Comparison of ENCODE assay signal across 8 mouse cellular contexts in the genomic region with DNA sequence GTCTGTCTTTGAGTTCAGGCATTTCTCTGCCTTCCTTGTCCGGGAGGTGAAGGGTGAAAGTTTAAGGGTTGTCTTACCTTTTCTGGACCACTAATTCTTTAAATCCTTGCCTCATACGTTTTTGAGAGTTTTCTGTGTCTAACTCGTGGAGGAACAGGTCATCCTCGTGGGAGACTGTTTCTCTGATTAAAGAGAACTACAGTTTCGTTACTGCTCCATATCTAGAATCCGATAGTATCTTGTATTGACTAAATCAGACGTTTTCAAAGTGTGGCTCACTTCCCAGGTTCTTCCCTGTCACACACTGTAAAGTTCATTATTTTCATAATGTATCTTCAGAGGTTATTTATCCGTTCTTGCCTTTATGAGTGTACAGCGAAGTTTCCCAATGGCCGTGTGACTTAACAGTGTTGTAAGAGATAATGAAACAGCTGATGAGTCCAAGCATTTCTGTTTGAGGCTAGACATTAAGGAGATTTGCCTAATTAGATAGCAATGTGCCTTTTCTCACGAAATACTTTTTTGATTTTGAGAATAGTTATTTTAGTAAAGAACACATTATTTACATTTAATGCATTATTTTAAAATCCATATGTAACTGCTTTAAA. TPM values are rescaled to one million over a fixed set of nuclear protein-coding genes. Genes with fewer than 3 reads are reported as not detected.
DNase-seq lines count a peak whose midpoint lies in the region; ATAC-seq and TF ChIP-seq lines count a peak whose summit lies in the region.

No protein-coding gene starts in this region.

- WGBS in forebrain, postnatal 0 days: 5% methylated on average over 11 of the region's 11 CpGs
- 1% methylated on average over 11 of the region's 11 CpGs for WGBS in liver, embryonic 14.5 days (ENCODE audit: insufficient replicate concordance)

- H3K4me1 ChIP-seq in ES-Bruce4 (ENCODE audit: control insufficient read depth, insufficient read depth, low read length): no peaks in the 10 kb centered on the region
- no peaks in the 10 kb centered on the region for H3K4me1 ChIP-seq in forebrain, postnatal 0 days (ENCODE audit: insufficient read depth)
- 0 out of 4 replicates have a peak, but pooled peaks cover 0 to 3% of the 10 kb centered on the region in 2 experiments for H3K4me1 ChIP-seq in liver, embryonic 14.5 days (replicated peaks; ENCODE audit: control insufficient read depth in 2 of 2, insufficient read depth in 2 of 2, low read length in 1 of 2)

- no peaks in the 10 kb centered on the region for H3K27me3 ChIP-seq in ES-Bruce4 (ENCODE audit: control insufficient read depth, insufficient read depth, low read length, poor library complexity, severe bottlenecking)
- H3K27me3 ChIP-seq in forebrain, postnatal 0 days (ENCODE audit: insufficient read depth, low read length): no peaks in the 10 kb centered on the region
- no peaks in the 10 kb centered on the region for H3K27me3 ChIP-seq in liver, embryonic 14.5 days (ENCODE audit: control insufficient read depth, insufficient read depth, low read length)
- no peaks in the 10 kb centered on the region for H3K27me3 ChIP-seq in splenic B cell, adult 2 months (ENCODE audit: control insufficient read depth, insufficient read depth, low read length, poor library complexity, severe bottlenecking)

- peak overlapping the region; percentile 80 for H3K4me2 ChIP-seq in forebrain, postnatal 0 days (ENCODE audit: low read depth)
- H3K4me2 ChIP-seq in liver, embryonic 14.5 days (ENCODE audit: low read depth): peak overlapping the region; percentile 76

- H3K36me3 ChIP-seq in ES-Bruce4 (ENCODE audit: control insufficient read depth, insufficient read depth, low read length, poor library complexity, severe bottlenecking): peaks cover 4% of the 10 kb centered on the region; the same call in 1 of the 2 replicates
- H3K36me3 ChIP-seq in forebrain, postnatal 0 days (ENCODE audit: insufficient read depth): no peaks in the 10 kb centered on the region
- H3K36me3 ChIP-seq in liver, embryonic 14.5 days (replicated peaks; ENCODE audit: control insufficient read depth, insufficient read depth, low read depth): no peaks in the 10 kb centered on the region
- no peaks in the 10 kb centered on the region for H3K36me3 ChIP-seq in splenic B cell, adult 2 months (ENCODE audit: control insufficient read depth, insufficient read depth, low read length, poor library complexity, severe bottlenecking)

- peak overlapping the region; percentile 12; the same call in 1 of the 2 replicates for H3K4me3 ChIP-seq in ES-Bruce4 (ENCODE audit: low read depth, low read length)
- peak overlapping the region; percentile 94 for H3K4me3 ChIP-seq in forebrain, postnatal 0 days (ENCODE audit: low read depth, low read length)
- peak overlapping the region; percentile 70 to 79 for H3K4me3 ChIP-seq in liver, embryonic 14.5 days (ENCODE audit: insufficient read depth in 1 of 2, low read depth in 2 of 2, low read length in 2 of 2)

- DNase-seq in adrenal gland, adult 2 months: peak; percentile 44
- DNase-seq in adrenal gland, postnatal 25 days: no peak
- no peak for DNase-seq in forebrain, postnatal 0 days
- DNase-seq in liver, embryonic 14.5 days (ENCODE audit: low read depth in 3 of 3, low spot score in 3 of 3): peak in 1 of 3 experiments; percentile 24
- DNase-seq in splenic B cell, adult 2 months (ENCODE audit: low read depth, low spot score): peak; percentile 11
- no peak for DNase-seq in cerebellum, adult 11 months
- no peak for DNase-seq in kidney, adult 11 months

- H3K9ac ChIP-seq in ES-Bruce4 (ENCODE audit: low read depth, poor library complexity, severe bottlenecking): peak overlapping the region; percentile 51
- peak overlapping the region; percentile 81 for H3K9ac ChIP-seq in forebrain, postnatal 0 days
- H3K9ac ChIP-seq in liver, embryonic 14.5 days (replicated peaks): peak overlapping the region; percentile 44

- H3K27ac ChIP-seq in ES-Bruce4 (ENCODE audit: insufficient read depth, low read length): no peak overlapping the region
- no peak overlapping the region for H3K27ac ChIP-seq in forebrain, postnatal 0 days (ENCODE audit: low read depth, low read length)
- H3K27ac ChIP-seq in liver, embryonic 14.5 days: no peak overlapping the region

- TF ChIP-seq POLR2A in ES-Bruce4 (IDR thresholded peaks at IDR 0.05; ENCODE audit: insufficient read depth, low read length): no peak

- no peaks in the 10 kb centered on the region for H3K9me3 ChIP-seq in ES-Bruce4 (replicated peaks; ENCODE audit: control insufficient read depth, insufficient read depth, low read length, poor library complexity, severe bottlenecking)
- H3K9me3 ChIP-seq in forebrain, postnatal 0 days (ENCODE audit: low read length): no peaks in the 10 kb centered on the region
- H3K9me3 ChIP-seq in liver, embryonic 14.5 days (ENCODE audit: control insufficient read depth, low read length): no peaks in the 10 kb centered on the region

- TF ChIP-seq EP300 in ES-Bruce4 (IDR thresholded peaks at IDR 0.05; ENCODE audit: insufficient read depth, low read depth, low read length): no peak
- TF ChIP-seq EP300 in liver, embryonic 14.5 days (IDR thresholded peaks at IDR 0.05; ENCODE audit: low read depth): no peak

- TF ChIP-seq CTCF in ES-Bruce4 (IDR thresholded peaks at IDR 0.05; ENCODE audit: low read depth, low read length): no peak
- TF ChIP-seq CTCF in forebrain, postnatal 0 days (IDR thresholded peaks at IDR 0.05; ENCODE audit: low read depth): no peak
- no peak for TF ChIP-seq CTCF in liver, embryonic 14.5 days (IDR thresholded peaks at IDR 0.05; ENCODE audit: low read depth)

- ATAC-seq in forebrain, postnatal 0 days: no peak
- ATAC-seq in liver, embryonic 14.5 days (ENCODE audit: insufficient read depth): no peak

RNA-seq across cellular contexts. Expression of gene Tmem38b, which starts 0.9 kb away (rescaled TPM):
- total RNA-seq in adrenal gland, adult 2 months (2021): 10 to 100 TPM; 22.0 to 25.3 TPM
- polyA plus RNA-seq in adrenal gland, adult 2 months (2012; rRNA removed): 3.5 and 9.5 TPM in 2 replicates
- total RNA-seq in adrenal gland, postnatal 25 days (2021): 23.2 and 30.8 TPM in 2 replicates
- polyA plus RNA-seq in ES-Bruce4 (2011; ENCODE audit: insufficient read depth, insufficient read length, low read depth, missing spikeins): 24.7 and 29.4 TPM in 2 replicates
- 3.6 and 4.3 TPM in 2 replicates for total RNA-seq in forebrain, postnatal 0 days (2014; rRNA removed)
- 4.5 and 5.4 TPM in 2 replicates for polyA plus RNA-seq in forebrain, postnatal 0 days (2015; fragmentation: Nextera tagmentation; extraction: Ambion mirVana)
- 1.5 and 2.1 TPM in 2 replicates for polyA plus RNA-seq in liver, embryonic 14.5 days (2012; rRNA removed)
- 3.8 TPM in 2 replicates for polyA plus RNA-seq in liver, embryonic 14.5 days (2014; fragmentation: Nextera tagmentation; extraction: Ambion mirVana)

RNA-seq across cellular contexts. Expression of gene Tal2, which starts 47.2 kb away (rescaled TPM):
- total RNA-seq in adrenal gland, adult 2 months (2021): not detected
- polyA plus RNA-seq in adrenal gland, adult 2 months (2012; rRNA removed): 0.03 TPM in 1 of 2 replicates, not detected in the other
- not detected in 2 replicates for total RNA-seq in adrenal gland, postnatal 25 days (2021)
- polyA plus RNA-seq in ES-Bruce4 (2011; ENCODE audit: insufficient read depth, insufficient read length, low read depth, missing spikeins): 0.27 and 0.30 TPM in 2 replicates
- total RNA-seq in forebrain, postnatal 0 days (2014; rRNA removed): 0.23 and 0.62 TPM in 2 replicates
- polyA plus RNA-seq in forebrain, postnatal 0 days (2015; fragmentation: Nextera tagmentation; extraction: Ambion mirVana): 0.11 and 0.23 TPM in 2 replicates
- polyA plus RNA-seq in liver, embryonic 14.5 days (2012; rRNA removed): 0.01 TPM in 1 of 2 replicates, not detected in the other
- polyA plus RNA-seq in liver, embryonic 14.5 days (2014; fragmentation: Nextera tagmentation; extraction: Ambion mirVana): not detected in 2 replicates

Comparison
In these comparisons a context has a peak if more than half of its experiments do, and no peak if none do; other contexts are left out.
1. DNase-seq: peak in adrenal gland, adult 2 months (single experiment) and splenic B cell, adult 2 months (single experiment); none in adrenal gland, postnatal 25 days (single experiment), forebrain, postnatal 0 days (single experiment), cerebellum, adult 11 months (single experiment) and kidney, adult 11 months (single experiment).
2. H3K4me3 ChIP-seq: peak in every context shown above with its lines; median percentile 94 in forebrain, postnatal 0 days; 74 in liver, embryonic 14.5 days; 12 in ES-Bruce4.
3. Peak in every context shown above with its lines, with median percentiles within 50 percentile points of each other: H3K9ac ChIP-seq.